Mouse (Mus musculus): ENCODE measurements at regions not wholly inside any gene's neighbourhood (a gene's known extent, or its start where the extent isn't known, plus 50 kb on each side); places are given as distances from the start of the nearest gene placed in this dataset.
A peak's percentile ranks its signal among the peaks of the same experiment; 100 is the strongest.

DNA sequence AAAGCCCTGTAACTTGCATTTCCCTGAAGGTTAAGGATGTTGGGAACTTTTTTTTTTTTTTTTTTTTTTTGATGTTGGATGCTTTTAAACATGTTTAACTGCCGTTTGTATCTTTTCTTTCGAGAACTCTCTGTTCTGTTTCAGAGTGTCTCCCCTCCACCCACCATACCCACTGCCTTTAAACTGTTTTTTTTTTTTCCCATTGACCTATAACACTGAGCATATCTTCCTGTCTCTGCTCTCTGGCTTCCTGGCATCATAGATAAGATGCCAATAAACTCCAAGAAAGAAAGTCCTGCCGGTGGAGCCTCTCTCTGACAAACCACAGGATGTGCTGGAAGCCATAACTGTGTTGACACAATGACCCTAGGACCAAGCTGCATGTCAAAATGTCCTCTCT is 128.6 kb downstream of the Pdgfra start:
- TF ChIP-seq CTCF (IDR thresholded peaks at IDR 0.05; ENCODE audit: borderline replicate concordance, extremely low read depth, insufficient read depth, insufficient read length) (no peak), POLR2A (IDR thresholded peaks at IDR 0.05; ENCODE audit: borderline replicate concordance, extremely low read depth, insufficient read depth, insufficient read length, poor library complexity, severe bottlenecking) (no peak)
- no peak for DNase-seq (ENCODE audit: low read depth)

- no peak for DNase-seq (ENCODE audit: low read depth)
- no peak for TF ChIP-seq CTCF (IDR thresholded peaks at IDR 0.05; ENCODE audit: borderline replicate concordance, extremely low read depth, insufficient read depth, insufficient read length)
- TF ChIP-seq POLR2A (IDR thresholded peaks at IDR 0.05; ENCODE audit: borderline replicate concordance, extremely low read depth, insufficient read depth, insufficient read length, poor library complexity, severe bottlenecking): no peak
Observed at GRCm38 (mm10) chr5:75281510-75281909, 129.4 kb downstream of the Pdgfra start.

DNA sequence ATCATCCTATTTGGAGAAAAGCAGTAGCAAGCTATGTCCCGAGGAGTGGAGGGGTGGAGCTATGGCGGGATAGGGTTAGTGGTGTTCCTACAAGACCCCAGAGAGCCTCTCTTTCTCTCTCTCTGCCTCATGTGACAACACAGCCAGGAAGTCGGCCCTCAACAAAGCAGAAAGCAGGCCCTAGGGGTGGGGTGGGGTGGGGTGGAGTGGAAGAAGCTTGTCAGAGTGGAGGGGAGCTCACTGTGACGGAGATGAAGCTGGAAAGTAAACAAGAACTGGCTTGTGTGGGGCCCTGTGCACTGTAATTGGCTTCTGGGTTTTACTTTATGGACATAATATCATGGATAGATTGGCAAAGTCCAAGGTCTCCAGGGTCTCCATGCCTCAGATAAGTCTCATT is 130.5 kb downstream of the Pdgfra start:
- DNase-seq (ENCODE audit: low read depth): no peak
- no peak for TF ChIP-seq POLR2A (IDR thresholded peaks at IDR 0.05; ENCODE audit: borderline replicate concordance, extremely low read depth, insufficient read depth, insufficient read length, poor library complexity, severe bottlenecking)
- no peak for TF ChIP-seq CTCF (IDR thresholded peaks at IDR 0.05; ENCODE audit: borderline replicate concordance, extremely low read depth, insufficient read depth, insufficient read length)

GRCm38 (mm10) chr5:75283841-75284240 is 131.7 kb downstream of the Pdgfra start:
- peak; percentile 30 for DNase-seq (ENCODE audit: low read depth)
- TF ChIP-seq POLR2A (IDR thresholded peaks at IDR 0.05; ENCODE audit: borderline replicate concordance, extremely low read depth, insufficient read depth, insufficient read length, poor library complexity, severe bottlenecking): no peak
- TF ChIP-seq CTCF (IDR thresholded peaks at IDR 0.05; ENCODE audit: borderline replicate concordance, extremely low read depth, insufficient read depth, insufficient read length): no peak

GRCm38 (mm10) chr5:75285950-75286349 is 133.9 kb downstream of the Pdgfra start:
- no peak for TF ChIP-seq POLR2A (IDR thresholded peaks at IDR 0.05; ENCODE audit: borderline replicate concordance, extremely low read depth, insufficient read depth, insufficient read length, poor library complexity, severe bottlenecking)
- TF ChIP-seq CTCF (IDR thresholded peaks at IDR 0.05; ENCODE audit: borderline replicate concordance, extremely low read depth, insufficient read depth, insufficient read length): no peak
- no peak for DNase-seq (ENCODE audit: low read depth)

GRCm38 (mm10) chr5:75295676-75296075 is 143.6 kb downstream of the Pdgfra start:
- DNase-seq (ENCODE audit: low read depth): peak; percentile 62

DNA sequence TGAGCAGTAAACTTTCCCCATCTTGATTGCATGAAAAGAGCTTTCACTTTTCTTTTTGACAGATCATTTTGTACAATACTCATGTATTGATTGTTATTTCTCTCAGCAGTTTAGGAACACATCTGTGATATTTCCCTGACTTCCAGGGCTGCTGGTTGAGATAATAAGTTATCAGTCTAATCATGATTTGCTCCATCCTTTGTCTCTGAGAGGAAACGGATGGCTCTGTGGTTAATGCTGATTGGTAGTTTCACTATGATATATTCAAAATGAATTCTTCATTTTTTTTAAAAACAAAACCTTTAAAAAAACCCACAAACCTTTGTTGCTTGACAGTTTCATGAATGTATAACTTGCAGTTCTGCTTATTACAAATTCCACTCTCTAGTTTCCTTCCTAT is 160.8 kb downstream of the Pdgfra start:
- TF ChIP-seq CTCF (IDR thresholded peaks at IDR 0.05; ENCODE audit: borderline replicate concordance, extremely low read depth, insufficient read depth, insufficient read length) (no peak), POLR2A (IDR thresholded peaks at IDR 0.05; ENCODE audit: borderline replicate concordance, extremely low read depth, insufficient read depth, insufficient read length, poor library complexity, severe bottlenecking) (no peak)
- no peak for DNase-seq (ENCODE audit: low read depth)

More at GRCm38 (mm10) chr5:75295676-75296075, 143.6 kb downstream of the Pdgfra start:
- no peak for TF ChIP-seq POLR2A (IDR thresholded peaks at IDR 0.05; ENCODE audit: borderline replicate concordance, extremely low read depth, insufficient read depth, insufficient read length, poor library complexity, severe bottlenecking)
- TF ChIP-seq CTCF (IDR thresholded peaks at IDR 0.05; ENCODE audit: borderline replicate concordance, extremely low read depth, insufficient read depth, insufficient read length): no peak

DNA sequence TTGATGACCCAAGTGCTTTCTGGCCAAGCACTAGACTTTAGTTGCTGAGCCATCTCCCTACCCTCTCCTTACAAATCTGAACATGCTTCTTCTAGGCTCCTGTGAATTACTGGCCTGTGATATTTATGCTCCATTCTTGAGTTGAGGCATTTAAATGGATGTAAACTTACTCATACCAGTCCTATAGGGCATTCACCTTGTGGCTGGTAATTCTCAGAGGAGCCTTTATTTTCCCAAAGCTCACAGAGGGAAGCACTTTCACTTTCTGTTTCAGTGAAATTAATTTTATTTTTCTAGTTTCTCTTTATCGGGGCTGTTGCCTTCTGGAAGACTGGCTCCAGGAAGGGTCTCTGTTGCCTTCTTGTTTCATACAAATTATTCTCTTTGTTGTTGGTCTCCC is 163.9 kb downstream of the Pdgfra start:
- no peak for TF ChIP-seq CTCF (IDR thresholded peaks at IDR 0.05; ENCODE audit: borderline replicate concordance, extremely low read depth, insufficient read depth, insufficient read length)
- TF ChIP-seq POLR2A (IDR thresholded peaks at IDR 0.05; ENCODE audit: borderline replicate concordance, extremely low read depth, insufficient read depth, insufficient read length, poor library complexity, severe bottlenecking): no peak
- DNase-seq (ENCODE audit: low read depth): no peak

- no peak for DNase-seq (ENCODE audit: low read depth)
- TF ChIP-seq POLR2A (IDR thresholded peaks at IDR 0.05; ENCODE audit: borderline replicate concordance, extremely low read depth, insufficient read depth, insufficient read length, poor library complexity, severe bottlenecking): no peak
- TF ChIP-seq CTCF (IDR thresholded peaks at IDR 0.05; ENCODE audit: borderline replicate concordance, extremely low read depth, insufficient read depth, insufficient read length): no peak
Observed at GRCm38 (mm10) chr5:75320536-75320935, 168.4 kb downstream of the Pdgfra start.

GRCm38 (mm10) chr5:75334050-75334449 is 182.0 kb downstream of the Pdgfra start:
- DNase-seq (ENCODE audit: low read depth): no peak
- TF ChIP-seq POLR2A (IDR thresholded peaks at IDR 0.05; ENCODE audit: borderline replicate concordance, extremely low read depth, insufficient read depth, insufficient read length, poor library complexity, severe bottlenecking) (no peak), CTCF (IDR thresholded peaks at IDR 0.05; ENCODE audit: borderline replicate concordance, extremely low read depth, insufficient read depth, insufficient read length) (no peak)

- peak; percentile 73 for DNase-seq (ENCODE audit: low read depth)
- TF ChIP-seq CTCF (IDR thresholded peaks at IDR 0.05; ENCODE audit: borderline replicate concordance, extremely low read depth, insufficient read depth, insufficient read length) (no peak), POLR2A (IDR thresholded peaks at IDR 0.05; ENCODE audit: borderline replicate concordance, extremely low read depth, insufficient read depth, insufficient read length, poor library complexity, severe bottlenecking) (no peak)
Observed at GRCm38 (mm10) chr5:75336454-75336853, 184.4 kb downstream of the Pdgfra start.

DNA sequence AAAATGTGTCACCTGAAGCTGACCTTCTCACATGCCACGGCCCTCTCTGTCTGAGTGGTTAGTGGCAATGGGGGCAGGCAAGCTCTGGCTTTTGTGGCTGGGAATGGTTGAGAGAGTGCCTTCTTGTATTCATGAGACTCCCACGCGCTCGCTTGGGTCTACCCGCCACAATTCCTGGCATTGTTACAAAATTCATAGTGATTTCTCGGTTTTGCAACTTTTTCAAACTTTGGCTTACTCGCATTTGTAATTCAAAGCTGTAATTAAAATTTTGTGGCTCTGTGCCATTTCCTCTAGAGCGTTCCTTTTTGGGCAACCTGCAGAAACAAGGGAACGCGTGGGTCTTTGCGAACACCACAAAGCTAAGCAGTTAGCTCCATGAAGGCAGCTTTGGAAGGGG is 186.3 kb downstream of the Pdgfra start:
- TF ChIP-seq POLR2A (IDR thresholded peaks at IDR 0.05; ENCODE audit: borderline replicate concordance, extremely low read depth, insufficient read depth, insufficient read length, poor library complexity, severe bottlenecking): no peak
- TF ChIP-seq CTCF (IDR thresholded peaks at IDR 0.05; ENCODE audit: borderline replicate concordance, extremely low read depth, insufficient read depth, insufficient read length): no peak
- DNase-seq (ENCODE audit: low read depth): peak; percentile 20

All from brain, embryonic 14.5 days (tissue).